Mouse (Mus musculus): ENCODE measurements around the gene Adam1b. TPM values are rescaled to one million over a fixed set of nuclear protein-coding genes. Genes with fewer than 3 reads are reported as not detected.

Adam1b gene
- polyA plus RNA-seq, 1 experiment = not detected

GRCm38 (mm10) chr5:121469566-121469965 is 33.7 kb downstream of the Adam1b start:
- Histone ChIP-seq H3K4me1 (replicated peaks; ENCODE audit: control insufficient read depth, insufficient read depth, low read length) (no peaks in the 10 kb centered on the region), H3K27ac (ENCODE audit: control insufficient read depth, insufficient read depth, low read length) (no peak overlapping the region), H3K36me3 (ENCODE audit: control insufficient read depth, insufficient read depth, low read length) (no peaks in the 10 kb centered on the region), H3K27me3 (ENCODE audit: control insufficient read depth, insufficient read depth, low read length) (no peaks in the 10 kb centered on the region), H3K4me3 (ENCODE audit: control insufficient read depth, insufficient read depth, low read length) (no peak overlapping the region)
- TF ChIP-seq CTCF (IDR thresholded peaks at IDR 0.05; ENCODE audit: borderline replicate concordance, control insufficient read depth, extremely low read depth, insufficient read depth, low read length, poor library complexity) = no peak
- TF ChIP-seq POLR2A (IDR thresholded peaks at IDR 0.05; ENCODE audit: control insufficient read depth, extremely low read depth, insufficient read depth, low read length, poor library complexity) = no peak
- 70% methylated on average over 3 of the region's 3 CpGs for WGBS
- DNase-seq = no peak

- WGBS = 86% methylated on average over 5 of the region's 5 CpGs
Measured at GRCm38 (mm10) chr5:121463601-121464250, 39.5 kb downstream of the Adam1b start.

GRCm38 (mm10) chr5:121462967-121463366 is 40.3 kb downstream of the Adam1b start:
- H3K27ac ChIP-seq (ENCODE audit: control insufficient read depth, insufficient read depth, low read length) = no peak overlapping the region
- no peak for DNase-seq
- H3K4me3 ChIP-seq (ENCODE audit: control insufficient read depth, insufficient read depth, low read length) = no peak overlapping the region
- no peaks in the 10 kb centered on the region for H3K27me3 ChIP-seq (ENCODE audit: control insufficient read depth, insufficient read depth, low read length)
- WGBS = 96% methylated on average over 5 of the region's 5 CpGs
- no peak for TF ChIP-seq POLR2A (IDR thresholded peaks at IDR 0.05; ENCODE audit: control insufficient read depth, extremely low read depth, insufficient read depth, low read length, poor library complexity)
- H3K4me1 ChIP-seq (replicated peaks; ENCODE audit: control insufficient read depth, insufficient read depth, low read length) = no peaks in the 10 kb centered on the region
- no peaks in the 10 kb centered on the region for H3K36me3 ChIP-seq (ENCODE audit: control insufficient read depth, insufficient read depth, low read length)

More at GRCm38 (mm10) chr5:121463601-121464250, 39.5 kb downstream of the Adam1b start:
- H3K4me3 ChIP-seq (ENCODE audit: control insufficient read depth, insufficient read depth, low read length) = no peak overlapping the region
- H3K27ac ChIP-seq (ENCODE audit: control insufficient read depth, insufficient read depth, low read length) = no peak overlapping the region
- TF ChIP-seq POLR2A (IDR thresholded peaks at IDR 0.05; ENCODE audit: control insufficient read depth, extremely low read depth, insufficient read depth, low read length, poor library complexity) = no peak
- no peak for TF ChIP-seq CTCF (IDR thresholded peaks at IDR 0.05; ENCODE audit: borderline replicate concordance, control insufficient read depth, extremely low read depth, insufficient read depth, low read length, poor library complexity)
- H3K4me1 ChIP-seq (replicated peaks; ENCODE audit: control insufficient read depth, insufficient read depth, low read length) = no peaks in the 10 kb centered on the region
- no peaks in the 10 kb centered on the region for H3K27me3 ChIP-seq (ENCODE audit: control insufficient read depth, insufficient read depth, low read length)
- DNase-seq = no peak
- no peaks in the 10 kb centered on the region for H3K36me3 ChIP-seq (ENCODE audit: control insufficient read depth, insufficient read depth, low read length)

GRCm38 (mm10) chr5:121462171-121462502 is 41.1 kb downstream of the Adam1b start:
- 13% methylated on average over 1 of the region's 1 CpGs for WGBS
- no peak for DNase-seq
- no peaks in the 10 kb centered on the region for H3K36me3 ChIP-seq (ENCODE audit: control insufficient read depth, insufficient read depth, low read length)
- H3K4me3 ChIP-seq (ENCODE audit: control insufficient read depth, insufficient read depth, low read length) = no peak overlapping the region
- H3K27ac ChIP-seq (ENCODE audit: control insufficient read depth, insufficient read depth, low read length) = no peak overlapping the region
- no peaks in the 10 kb centered on the region for H3K27me3 ChIP-seq (ENCODE audit: control insufficient read depth, insufficient read depth, low read length)
- TF ChIP-seq CTCF (IDR thresholded peaks at IDR 0.05; ENCODE audit: borderline replicate concordance, control insufficient read depth, extremely low read depth, insufficient read depth, low read length, poor library complexity) = no peak
- no peak for TF ChIP-seq POLR2A (IDR thresholded peaks at IDR 0.05; ENCODE audit: control insufficient read depth, extremely low read depth, insufficient read depth, low read length, poor library complexity)
- H3K4me1 ChIP-seq (replicated peaks; ENCODE audit: control insufficient read depth, insufficient read depth, low read length) = no peaks in the 10 kb centered on the region

- 89% methylated on average over 4 of the region's 4 CpGs for WGBS
- Histone ChIP-seq H3K27ac (ENCODE audit: control insufficient read depth, insufficient read depth, low read length) (no peak overlapping the region), H3K27me3 (ENCODE audit: control insufficient read depth, insufficient read depth, low read length) (no peaks in the 10 kb centered on the region), H3K4me1 (replicated peaks; ENCODE audit: control insufficient read depth, insufficient read depth, low read length) (no peaks in the 10 kb centered on the region), H3K36me3 (ENCODE audit: control insufficient read depth, insufficient read depth, low read length) (no peaks in the 10 kb centered on the region), H3K4me3 (ENCODE audit: control insufficient read depth, insufficient read depth, low read length) (no peak overlapping the region)
- no peak for DNase-seq
- no peak for TF ChIP-seq CTCF (IDR thresholded peaks at IDR 0.05; ENCODE audit: borderline replicate concordance, control insufficient read depth, extremely low read depth, insufficient read depth, low read length, poor library complexity)
- TF ChIP-seq POLR2A (IDR thresholded peaks at IDR 0.05; ENCODE audit: control insufficient read depth, extremely low read depth, insufficient read depth, low read length, poor library complexity) = no peak
Measured at GRCm38 (mm10) chr5:121461339-121462170, 41.7 kb downstream of the Adam1b start.

GRCm38 (mm10) chr5:121455510-121456265 is 47.5 kb downstream of the Adam1b start:
- no peak overlapping the region for H3K4me3 ChIP-seq (ENCODE audit: control insufficient read depth, insufficient read depth, low read length)
- no peak for DNase-seq
- TF ChIP-seq CTCF (IDR thresholded peaks at IDR 0.05; ENCODE audit: borderline replicate concordance, control insufficient read depth, extremely low read depth, insufficient read depth, low read length, poor library complexity) = no peak
- no peak for TF ChIP-seq POLR2A (IDR thresholded peaks at IDR 0.05; ENCODE audit: control insufficient read depth, extremely low read depth, insufficient read depth, low read length, poor library complexity)
- no peak overlapping the region for H3K27ac ChIP-seq (ENCODE audit: control insufficient read depth, insufficient read depth, low read length)
- H3K36me3 ChIP-seq (ENCODE audit: control insufficient read depth, insufficient read depth, low read length) = no peaks in the 10 kb centered on the region
- no peaks in the 10 kb centered on the region for H3K27me3 ChIP-seq (ENCODE audit: control insufficient read depth, insufficient read depth, low read length)
- H3K4me1 ChIP-seq (replicated peaks; ENCODE audit: control insufficient read depth, insufficient read depth, low read length) = peaks cover 13% of the 10 kb centered on the region
- 83% methylated on average over 9 of the region's 9 CpGs for WGBS
